Mouse (Mus musculus) myocyte (in vitro differentiated cells): ENCODE data around the gene Evx2.

Experiments used
- CEBPB ChIP-seq: IDR thresholded peaks from 2 replicates; pipeline ENCODE4 v1.6.1; 2011; ENCODE audit warnings: mild to moderate bottlenecking, moderate library complexity; ENCODE audit not compliant: poor library complexity, insufficient read depth, severe bottlenecking
- POLR2A ChIP-seq: IDR thresholded peaks from one replicate; pipeline ENCODE4 v1.6.1; 2011; ENCODE audit warnings: low read depth, mild to moderate bottlenecking, control low read depth, moderate library complexity; ENCODE audit not compliant: insufficient read length
- TCF12 ChIP-seq: IDR thresholded peaks from one replicate; pipeline ENCODE4 v1.6.1; 2011; ENCODE audit warnings: mild to moderate bottlenecking, control low read depth; ENCODE audit not compliant: poor library complexity, insufficient read depth, severe bottlenecking
- USF1 ChIP-seq: IDR thresholded peaks from one replicate; pipeline ENCODE4 v1.6.1; 2011; ENCODE audit warnings: low read depth, mild to moderate bottlenecking, control low read depth, moderate library complexity

GRCm38 (mm10) chr2:74688795-74689573 is 29.6 kb upstream of the Evx2 start:
- TF ChIP-seq POLR2A = no peak
- no peak for TF ChIP-seq USF1
- no peak for TF ChIP-seq TCF12
- no peak for TF ChIP-seq CEBPB
